Mouse (Mus musculus) inflammation-experienced regulatory T-cells, adult 6 months (primary cell): Measurements from ENCODE around the gene Yeats2. TPM values are rescaled to one million over a fixed set of nuclear protein-coding genes. Genes with fewer than 3 reads are reported as not detected.
"Not testable (repeated sequence)": the region's sequence is repeated elsewhere in the genome, so short reads cannot be mapped to it uniquely, and the experiment has no call there.

Source experiments
- ATAC-seq: one replicate; pipeline ENCODE4 v1.8.0; 2017
- polyA plus RNA-seq, 3 experiments: library from polyadenylated mRNA; unstranded; fragments of 100-300 nt; shearing (Covaris generic); gene quantifications; one replicate each; pipeline ENCODE4 v1.2.1; 2017

Yeats2 gene
- polyA plus RNA-seq = 10 to 100 TPM in 1 of 3 experiments, 1 to 10 TPM in 2; 6.1 to 11.9 (median 9.4) TPM

GRCm38 (mm10) chr16:20140772-20141531, at the start of gene Yeats2:
TSS of gene Yeats2 (plus strand) at chr16:20141063.
- peak; percentile 87 for ATAC-seq

- no peak for ATAC-seq
Measured at GRCm38 (mm10) chr16:20095966-20096365, 44.9 kb upstream of the Yeats2 start.

GRCm38 (mm10) chr16:20097069-20097710, 43.7 kb upstream of the Yeats2 start, which contains the start of gene Klhl24:
TSS of gene Klhl24 (plus strand) at chr16:20097542.
- ATAC-seq = peak; percentile 90

GRCm38 (mm10) chr16:20097711-20098374, 43.0 kb upstream of the Yeats2 start:
- peak; percentile 75 for ATAC-seq

- ATAC-seq = no peak
Measured at GRCm38 (mm10) chr16:20098375-20098727, 42.5 kb upstream of the Yeats2 start.

GRCm38 (mm10) chr16:20098866-20099629, 41.8 kb upstream of the Yeats2 start:
- no peak for ATAC-seq

- no peak for ATAC-seq
Measured at GRCm38 (mm10) chr16:20106996-20107395, 33.9 kb upstream of the Yeats2 start.

- no peak for ATAC-seq
Measured at GRCm38 (mm10) chr16:20108961-20109360, 31.9 kb upstream of the Yeats2 start.

- ATAC-seq = no peak
Measured at GRCm38 (mm10) chr16:20112649-20113048, 28.2 kb upstream of the Yeats2 start.

GRCm38 (mm10) chr16:20116069-20116468, 24.8 kb upstream of the Yeats2 start:
- no peak for ATAC-seq

- not testable (repeated sequence) for ATAC-seq
Measured at GRCm38 (mm10) chr16:20126319-20126883, 14.5 kb upstream of the Yeats2 start.

- ATAC-seq = no peak
Measured at GRCm38 (mm10) chr16:20130397-20130796, 10.5 kb upstream of the Yeats2 start.

GRCm38 (mm10) chr16:20144568-20144967, 3.7 kb downstream of the Yeats2 start:
- ATAC-seq = no peak

GRCm38 (mm10) chr16:20151991-20152390, 11.1 kb downstream of the Yeats2 start:
- ATAC-seq = no peak

- no peak for ATAC-seq
Measured at GRCm38 (mm10) chr16:20153742-20154141, 12.9 kb downstream of the Yeats2 start.

GRCm38 (mm10) chr16:20160130-20160529, 19.3 kb downstream of the Yeats2 start:
- no peak for ATAC-seq

- ATAC-seq = no peak
Measured at GRCm38 (mm10) chr16:20169071-20169470, 28.2 kb downstream of the Yeats2 start.

- no peak for ATAC-seq
Measured at GRCm38 (mm10) chr16:20169471-20170106, 28.7 kb downstream of the Yeats2 start.

GRCm38 (mm10) chr16:20179406-20180175, 38.7 kb downstream of the Yeats2 start:
- ATAC-seq = no peak

- ATAC-seq = no peak
Measured at GRCm38 (mm10) chr16:20185368-20185767, 44.5 kb downstream of the Yeats2 start.
